Mouse (Mus musculus): Measurements from ENCODE around the gene Gm43518.

- TF ChIP-seq CTCF (conservative IDR thresholded peaks at IDR 0.05; ENCODE audit: insufficient read depth, insufficient read length, low read depth, low read length): 0 out of 2 replicates have a peak, but pooled peaks have one; percentile 23
- TF ChIP-seq POLR2A (IDR thresholded peaks at IDR 0.05; ENCODE audit: low read depth, low read length): no peak
Observed at GRCm38 (mm10) chr5:123947041-123947761, 20.0 kb downstream of the Gm43518 start.

All from kidney, adult 2 months (tissue).